Mouse (Mus musculus) forebrain, embryonic 13.5 days (tissue): ENCODE results near the gene Mrpl23. TPM values are rescaled to one million over a fixed set of nuclear protein-coding genes. Genes with fewer than 3 reads are reported as not detected.

Experiments
- ATAC-seq: fragments of 200-750 bp; cut with Nextera tagmentation; 2 replicates; pipeline ENCODE4 v1.8.0; 2017
- H3K27ac ChIP-seq: fragments of 300-500 bp; sonication (generic); 2 replicates; pipeline ENCODE4 v1.5.1; 2015; ENCODE audit warnings: inconsistent platforms, mild to moderate bottlenecking, moderate library complexity
- H3K27me3 ChIP-seq: fragments of 300-500 bp; sonication (generic); 2 replicates; pipeline ENCODE4 v1.6.1; 2015; ENCODE audit warnings: mild to moderate bottlenecking, inconsistent platforms
- H3K36me3 ChIP-seq: fragments of 300-500 bp; sonication (generic); 2 replicates; pipeline ENCODE4 v1.6.1; 2015; ENCODE audit warnings: mild to moderate bottlenecking, inconsistent platforms; ENCODE audit not compliant: poor library complexity, severe bottlenecking
- H3K4me1 ChIP-seq: fragments of 300-500 bp; sonication (generic); 2 replicates; pipeline ENCODE4 v1.6.1; 2015; ENCODE audit warnings: inconsistent platforms
- H3K4me2 ChIP-seq: fragments of 300-500 bp; sonication (generic); 2 replicates; pipeline ENCODE4 v1.6.1; 2015; ENCODE audit warnings: inconsistent platforms, mild to moderate bottlenecking, moderate library complexity
- H3K4me3 ChIP-seq: fragments of 300-500 bp; sonication (generic); 2 replicates; pipeline ENCODE4 v1.5.1; 2015; ENCODE audit warnings: mild to moderate bottlenecking, inconsistent platforms
- H3K9ac ChIP-seq: fragments of 300-500 bp; sonication (generic); 2 replicates; pipeline ENCODE4 v1.6.1; 2015; ENCODE audit warnings: mild to moderate bottlenecking, inconsistent platforms
- H3K9me3 ChIP-seq: fragments of 300-500 bp; sonication (generic); replicated peaks from 2 replicates; pipeline ENCODE4 v1.6.1; 2016; ENCODE audit warnings: inconsistent platforms
- WGBS: fragments of 180-500 bp; shearing (Covaris S2); methylation state at CpG from one replicate; pipeline ENCODE4 v1.1.7; 2015; 5-methylcytosine and 5-hydroxymethylcytosine counted together
- polyA plus RNA-seq: library from polyadenylated mRNA; unstranded; fragments of >200 nt; fragmentation: Nextera tagmentation; extraction: Ambion mirVana; gene quantifications from 2 replicates; pipeline ENCODE4 v1.2.1, GENCODE M21; 2015

Gene Mrpl23
- polyA plus RNA-seq, 1 experiment from 2014 or later = 16.5 TPM

GRCm38 (mm10) chr7:142539828-142540227 lies 7.3 kb downstream of the Mrpl23 start:
- WGBS = 65% methylated on average over 8 of the region's 8 CpGs
- no peak for ATAC-seq
- no peak overlapping the region for H3K9ac ChIP-seq
- peaks cover 17% of the 10 kb centered on the region for H3K36me3 ChIP-seq
- peaks cover 23% of the 10 kb centered on the region for H3K4me1 ChIP-seq
- no peak overlapping the region for H3K4me3 ChIP-seq
- no peak overlapping the region for H3K4me2 ChIP-seq
- no peaks in the 10 kb centered on the region for H3K27me3 ChIP-seq
- no peak overlapping the region for H3K27ac ChIP-seq
- H3K9me3 ChIP-seq = no peaks in the 10 kb centered on the region

DNA sequence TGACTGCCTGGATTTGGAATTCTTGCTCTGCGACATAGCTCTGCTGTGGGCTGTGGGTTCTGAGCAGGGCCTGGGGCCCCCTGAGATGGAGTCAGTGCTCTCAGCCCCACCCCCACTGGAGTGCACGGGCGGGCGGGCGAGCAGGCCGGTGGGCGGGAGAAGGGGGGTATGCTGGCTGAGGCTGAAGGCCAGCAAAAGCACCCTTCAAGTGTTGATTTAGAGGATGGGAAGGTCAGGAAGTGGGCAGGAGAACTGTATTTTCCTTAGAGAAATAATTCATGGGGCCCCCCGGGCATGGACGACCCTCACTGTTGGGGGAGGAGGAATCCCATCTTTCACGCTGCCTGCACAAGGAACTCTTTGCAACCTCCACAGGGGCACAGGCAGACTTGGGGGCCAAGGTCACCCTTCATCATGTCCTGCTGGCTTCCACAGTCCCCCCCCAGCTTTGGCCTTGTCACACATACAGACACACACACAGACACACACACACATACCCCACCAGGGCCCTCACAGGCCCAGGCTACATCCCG lies 10.4 kb downstream of the Mrpl23 start:
- Histone ChIP-seq H3K27ac (no peak overlapping the region), H3K4me2 (no peak overlapping the region), H3K9ac (no peak overlapping the region), H3K36me3 (peaks cover 13% of the 10 kb centered on the region), H3K4me1 (peaks cover 23% of the 10 kb centered on the region), H3K27me3 (no peaks in the 10 kb centered on the region), H3K9me3 (no peaks in the 10 kb centered on the region), H3K4me3 (no peak overlapping the region)
- ATAC-seq = no peak
- WGBS = 38% methylated on average over 11 of the region's 11 CpGs

DNA sequence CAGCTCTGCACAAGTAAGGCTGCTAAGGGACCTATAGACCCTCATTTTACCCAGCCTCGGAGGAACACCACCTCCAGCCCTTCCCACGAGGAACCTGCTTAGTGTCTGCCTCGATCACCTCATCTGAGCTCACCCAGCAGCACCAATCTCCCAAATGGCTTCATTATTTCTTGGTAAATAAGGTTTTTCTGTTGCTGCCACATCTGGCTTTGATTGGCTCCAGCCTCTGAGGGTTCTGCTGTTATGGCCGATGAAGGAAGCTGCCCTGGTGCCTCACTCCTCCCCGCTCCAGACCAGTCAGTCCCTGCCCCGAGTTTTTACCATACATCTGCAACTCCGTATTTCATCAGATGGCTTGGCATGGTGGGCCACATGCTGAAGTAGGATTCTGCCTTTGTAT lies 13.5 kb downstream of the Mrpl23 start:
- ATAC-seq = no peak
- H3K27ac ChIP-seq = no peak overlapping the region
- H3K36me3 ChIP-seq = peaks cover 9% of the 10 kb centered on the region
- WGBS = 85% methylated on average over 7 of the region's 7 CpGs
- no peaks in the 10 kb centered on the region for H3K27me3 ChIP-seq
- H3K4me1 ChIP-seq = peaks cover 9% of the 10 kb centered on the region
- no peak overlapping the region for H3K9ac ChIP-seq
- H3K4me2 ChIP-seq = no peak overlapping the region
- no peaks in the 10 kb centered on the region for H3K9me3 ChIP-seq
- no peak overlapping the region for H3K4me3 ChIP-seq

GRCm38 (mm10) chr7:142547874-142548273 lies 15.4 kb downstream of the Mrpl23 start:
- H3K4me2 ChIP-seq = no peak overlapping the region
- 73% methylated on average over 2 of the region's 2 CpGs for WGBS
- H3K4me1 ChIP-seq = peaks cover 4% of the 10 kb centered on the region
- H3K9me3 ChIP-seq = no peaks in the 10 kb centered on the region
- no peak overlapping the region for H3K4me3 ChIP-seq
- no peak overlapping the region for H3K27ac ChIP-seq
- ATAC-seq = no peak
- no peaks in the 10 kb centered on the region for H3K36me3 ChIP-seq
- no peaks in the 10 kb centered on the region for H3K27me3 ChIP-seq
- no peak overlapping the region for H3K9ac ChIP-seq

GRCm38 (mm10) chr7:142548706-142549105 lies 16.2 kb downstream of the Mrpl23 start:
- WGBS = 5% methylated on average over 6 of the region's 6 CpGs
- H3K9ac ChIP-seq = no peak overlapping the region
- H3K27me3 ChIP-seq = no peaks in the 10 kb centered on the region
- no peaks in the 10 kb centered on the region for H3K9me3 ChIP-seq
- H3K4me2 ChIP-seq = no peak overlapping the region
- peaks cover 1% of the 10 kb centered on the region for H3K4me1 ChIP-seq
- H3K36me3 ChIP-seq = no peaks in the 10 kb centered on the region
- no peak for ATAC-seq
- no peak overlapping the region for H3K4me3 ChIP-seq
- no peak overlapping the region for H3K27ac ChIP-seq

DNA sequence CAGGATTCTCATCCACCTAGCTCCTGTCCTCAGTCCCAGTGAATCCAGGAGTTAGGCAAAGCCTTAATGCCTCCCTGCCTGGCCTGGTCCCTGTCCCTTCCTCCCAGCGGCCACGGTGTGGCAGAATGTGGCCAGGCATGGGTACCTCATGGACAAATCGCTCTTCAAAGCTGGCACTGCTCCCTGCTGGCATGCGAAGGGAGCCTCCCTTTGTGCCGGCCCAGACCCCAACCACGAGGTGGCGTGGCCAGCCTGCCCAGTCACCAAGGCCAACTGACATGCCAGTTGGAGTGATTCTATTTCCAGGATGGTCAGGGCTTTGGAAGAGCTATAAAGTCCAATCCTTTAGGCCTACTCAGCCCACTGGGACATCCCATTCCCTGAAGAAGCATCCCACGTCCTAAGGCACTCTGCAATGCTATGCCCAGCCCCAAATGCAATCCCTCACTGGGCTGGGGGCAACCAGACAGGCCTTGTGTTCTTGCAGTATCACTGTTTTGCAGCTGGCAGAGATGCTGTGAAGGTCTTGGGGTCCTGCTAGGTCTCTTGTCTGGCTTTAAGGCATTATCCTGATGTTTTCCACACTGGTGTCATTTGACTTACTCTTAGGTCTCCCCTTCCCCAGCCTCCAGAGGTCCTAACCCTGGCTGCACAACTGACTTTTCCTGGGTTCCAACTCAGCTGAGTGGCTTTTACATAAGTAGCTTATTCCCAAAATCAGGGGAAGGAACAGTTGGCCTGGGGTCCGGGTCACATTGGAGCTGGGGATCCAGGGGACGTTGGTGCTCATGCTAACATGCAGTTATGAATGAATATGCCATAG lies 17.7 kb downstream of the Mrpl23 start:
- no peak overlapping the region for H3K4me2 ChIP-seq
- no peak overlapping the region for H3K9ac ChIP-seq
- H3K4me3 ChIP-seq = no peak overlapping the region
- no peak overlapping the region for H3K27ac ChIP-seq
- no peaks in the 10 kb centered on the region for H3K9me3 ChIP-seq
- H3K27me3 ChIP-seq = no peaks in the 10 kb centered on the region
- H3K4me1 ChIP-seq = peaks cover 14% of the 10 kb centered on the region
- 88% methylated on average over 10 of the region's 10 CpGs for WGBS
- no peak for ATAC-seq
- H3K36me3 ChIP-seq = no peaks in the 10 kb centered on the region

GRCm38 (mm10) chr7:142550935-142551373 lies 18.5 kb downstream of the Mrpl23 start:
- Histone ChIP-seq H3K36me3 (no peaks in the 10 kb centered on the region), H3K9ac (no peak overlapping the region), H3K27ac (no peak overlapping the region), H3K4me1 (peaks cover 14% of the 10 kb centered on the region), H3K27me3 (no peaks in the 10 kb centered on the region), H3K4me2 (no peak overlapping the region), H3K4me3 (no peak overlapping the region), H3K9me3 (no peaks in the 10 kb centered on the region)
- ATAC-seq = no peak
- WGBS = 87% methylated on average over 14 of the region's 14 CpGs

DNA sequence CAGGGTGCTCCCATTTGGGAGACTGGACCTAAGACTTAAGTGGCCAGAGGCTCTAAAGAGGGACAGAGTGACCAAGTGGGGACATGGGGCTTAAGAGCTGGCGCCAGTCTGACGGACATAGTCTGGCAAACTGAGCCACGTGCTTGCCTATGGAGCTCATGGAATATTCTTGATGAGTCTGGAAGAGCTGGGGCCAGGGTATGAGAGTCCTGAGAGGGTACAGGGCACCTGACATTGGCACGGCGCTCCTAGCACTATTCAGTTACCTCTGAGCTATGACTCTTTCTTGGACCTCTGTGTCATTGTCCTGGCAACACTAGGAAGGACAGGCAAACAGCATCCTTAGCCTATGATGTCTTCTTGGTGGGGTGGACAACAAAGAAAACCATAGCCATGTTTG lies 19.2 kb downstream of the Mrpl23 start:
- no peak overlapping the region for H3K27ac ChIP-seq
- ATAC-seq = no peak
- H3K4me2 ChIP-seq = no peak overlapping the region
- no peak overlapping the region for H3K9ac ChIP-seq
- H3K27me3 ChIP-seq = no peaks in the 10 kb centered on the region
- WGBS = 88% methylated on average over 5 of the region's 5 CpGs
- H3K4me3 ChIP-seq = no peak overlapping the region
- no peaks in the 10 kb centered on the region for H3K36me3 ChIP-seq
- H3K4me1 ChIP-seq = peaks cover 14% of the 10 kb centered on the region
- H3K9me3 ChIP-seq = no peaks in the 10 kb centered on the region

DNA sequence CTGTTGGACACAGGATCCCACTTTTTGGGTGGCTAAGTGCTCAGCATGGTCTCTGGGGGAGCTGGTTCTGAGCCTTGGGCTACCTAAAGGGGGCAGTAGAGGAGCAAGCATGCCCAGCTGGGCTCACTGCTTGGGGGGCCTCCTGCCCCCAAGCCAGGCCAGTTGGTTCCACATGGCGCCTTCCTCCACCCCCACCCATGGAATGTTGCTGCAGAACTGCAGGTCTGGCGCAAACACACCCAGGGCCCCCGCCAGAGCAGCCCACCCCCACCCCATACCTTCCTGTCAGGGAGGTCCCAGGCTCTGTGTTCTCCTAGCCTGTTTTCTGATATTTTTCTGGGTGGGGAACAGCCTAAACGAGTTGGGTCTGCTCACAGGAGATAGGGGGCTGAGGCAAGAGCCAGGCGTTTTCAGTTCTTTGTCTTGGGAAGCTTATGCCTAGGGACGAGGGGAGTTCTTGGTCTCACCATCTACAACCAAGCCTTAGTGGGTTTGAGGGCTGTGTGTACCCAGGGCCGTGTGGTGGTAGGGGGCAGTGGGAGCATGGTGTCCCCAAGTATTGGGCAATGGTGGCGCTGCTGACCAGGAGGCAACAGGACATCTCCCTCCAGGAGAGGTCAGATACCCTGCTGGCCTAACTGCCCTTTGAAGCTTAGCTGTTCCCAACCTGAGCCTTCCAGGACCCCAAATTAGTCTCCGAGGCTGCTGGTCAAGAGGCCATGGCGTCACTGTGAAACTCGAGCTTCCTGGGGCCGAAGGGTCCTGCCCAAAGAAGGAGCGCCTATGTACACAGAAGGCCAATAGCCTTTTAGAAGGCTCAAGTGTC lies 20.3 kb downstream of the Mrpl23 start:
- Histone ChIP-seq H3K4me3 (no peak overlapping the region), H3K36me3 (no peaks in the 10 kb centered on the region), H3K9ac (no peak overlapping the region), H3K27ac (no peak overlapping the region), H3K9me3 (no peaks in the 10 kb centered on the region), H3K27me3 (no peaks in the 10 kb centered on the region), H3K4me2 (no peak overlapping the region), H3K4me1 (peaks cover 14% of the 10 kb centered on the region)
- 58% methylated on average over 13 of the region's 13 CpGs for WGBS
- ATAC-seq = no peak

DNA sequence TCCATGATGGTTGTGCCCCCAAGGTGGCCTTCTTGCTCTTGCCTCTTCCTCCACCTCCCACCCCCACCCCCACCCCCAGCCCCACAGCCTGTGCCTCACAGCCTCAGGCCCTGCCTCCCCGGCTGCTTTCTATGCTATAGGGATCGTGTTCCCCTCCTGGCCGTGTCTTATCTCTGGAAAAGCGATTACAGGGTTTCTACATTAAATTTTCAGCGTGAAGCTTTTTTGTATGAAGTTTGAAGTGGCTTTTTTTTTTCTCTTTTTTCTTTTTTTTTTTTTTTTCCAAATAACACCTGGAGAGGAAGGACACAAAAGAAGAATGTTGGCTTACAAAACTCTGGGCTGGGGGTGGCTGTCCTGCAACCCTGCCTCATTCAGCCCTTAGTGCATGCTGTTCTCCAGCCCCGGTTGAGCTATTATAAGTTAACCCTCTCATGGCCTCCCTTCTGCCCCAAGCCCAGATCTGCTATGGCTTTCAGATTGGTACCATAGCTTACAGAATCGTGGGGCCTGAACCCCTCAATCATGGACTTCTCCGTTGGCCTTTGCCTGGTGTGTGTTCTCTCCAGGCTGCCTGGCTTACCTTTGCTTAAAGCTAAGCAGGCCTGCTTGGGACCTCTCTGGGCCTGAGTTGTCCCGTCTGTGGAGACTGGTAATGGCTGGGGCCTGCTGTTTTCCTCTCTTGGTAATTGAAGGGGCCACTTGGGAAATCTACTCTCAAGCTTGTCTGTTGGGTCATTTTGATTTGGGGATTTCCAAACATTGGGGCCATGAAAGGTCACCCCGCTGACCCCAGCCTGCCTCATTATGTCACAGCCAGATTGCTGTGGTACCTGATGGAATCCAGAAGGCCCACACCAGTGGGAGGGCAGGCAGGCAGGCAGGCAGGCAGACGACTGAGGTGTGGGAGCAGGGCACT lies 21.2 kb downstream of the Mrpl23 start:
- Histone ChIP-seq H3K9me3 (no peaks in the 10 kb centered on the region), H3K4me1 (peaks cover 14% of the 10 kb centered on the region), H3K4me2 (no peak overlapping the region), H3K36me3 (no peaks in the 10 kb centered on the region), H3K27me3 (no peaks in the 10 kb centered on the region), H3K27ac (peak overlapping the region; percentile 41), H3K4me3 (no peak overlapping the region), H3K9ac (no peak overlapping the region)
- no peak for ATAC-seq
- 41% methylated on average over 11 of the region's 11 CpGs for WGBS

DNA sequence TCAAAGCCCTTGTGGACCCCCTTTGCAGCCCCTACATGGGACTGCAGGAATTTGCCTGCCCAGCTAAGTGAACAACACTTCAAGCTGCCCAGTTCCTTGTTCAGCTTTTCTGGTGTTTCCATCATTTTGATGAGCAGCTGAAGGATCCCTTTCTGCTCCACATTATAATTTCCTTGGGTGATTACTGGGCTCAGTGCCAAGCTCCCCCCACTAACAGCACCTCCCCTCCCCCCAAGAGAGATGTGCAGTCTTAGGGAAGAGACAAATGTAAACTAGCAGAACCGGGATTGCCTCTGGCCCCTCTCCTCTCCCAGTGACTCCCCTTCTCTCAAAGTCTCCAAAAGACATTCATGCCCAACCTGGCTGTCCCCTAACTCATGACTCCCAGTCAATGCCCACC lies 22.1 kb downstream of the Mrpl23 start:
- ATAC-seq = peak; percentile 27; the same call in 1 of the 2 replicates
- WGBS = 32% methylated on average over 1 of the region's 1 CpGs
- Histone ChIP-seq H3K4me1 (peaks cover 14% of the 10 kb centered on the region), H3K4me2 (no peak overlapping the region), H3K36me3 (no peaks in the 10 kb centered on the region), H3K9ac (no peak overlapping the region), H3K9me3 (no peaks in the 10 kb centered on the region), H3K4me3 (no peak overlapping the region), H3K27me3 (no peaks in the 10 kb centered on the region), H3K27ac (peak overlapping the region; percentile 41)
